In genomic region chr15:89379429-89379828, GRCm38 (mm10) we compare ENCODE assay signal across 8 mouse cellular contexts. TPM values are rescaled to one million over a fixed set of nuclear protein-coding genes. Genes with fewer than 3 reads are reported as not detected.
DNase-seq lines count a peak whose midpoint lies in the region; ATAC-seq and TF ChIP-seq lines count a peak whose summit lies in the region.

No protein-coding gene starts in this region.

- peak overlapping the region; percentile 71 for H3K4me2 ChIP-seq in embryonic facial prominence, embryonic 14.5 days (ENCODE audit: low read depth, low read length)
- H3K4me2 ChIP-seq in hindbrain, postnatal 0 days (ENCODE audit: low read depth, low read length) = peak overlapping the region; percentile 57

- no peaks in the 10 kb centered on the region for H3K9me3 ChIP-seq in E14TG2a.4 (ENCODE audit: low read length)
- no peaks in the 10 kb centered on the region for H3K9me3 ChIP-seq in embryonic facial prominence, embryonic 14.5 days (ENCODE audit: control insufficient read depth, low read length)
- no peaks in the 10 kb centered on the region for H3K9me3 ChIP-seq in hindbrain, postnatal 0 days (ENCODE audit: low read length)
- H3K9me3 ChIP-seq in midbrain, embryonic 10.5 days (replicated peaks) = no peaks in the 10 kb centered on the region

- peak; percentile 15 for DNase-seq in embryo, embryonic 10.5 days (ENCODE audit: low spot score)
- DNase-seq in embryo, embryonic 11 days = no peak
- DNase-seq in embryonic facial prominence, embryonic 14.5 days (ENCODE audit: low spot score) = no peak
- no peak for DNase-seq in hindbrain, postnatal 0 days (ENCODE audit: low spot score)
- no peak for DNase-seq in midbrain, embryonic 10.5 days (ENCODE audit: low spot score)
- no peak for DNase-seq in adrenal gland, postnatal 25 days
- DNase-seq in layer of hippocampus, adult 9-11 months = no peak

- no peak overlapping the region for H3K9ac ChIP-seq in embryonic facial prominence, embryonic 14.5 days (ENCODE audit: low read depth, low read length)
- no peak overlapping the region for H3K9ac ChIP-seq in hindbrain, postnatal 0 days (replicated peaks; ENCODE audit: low read length)

- peaks cover 44% of the 10 kb centered on the region for H3K4me1 ChIP-seq in E14TG2a.4 (replicated peaks; ENCODE audit: low read depth, low read length)
- peaks cover 13% of the 10 kb centered on the region; the same call in 1 of the 2 replicates for H3K4me1 ChIP-seq in embryonic facial prominence, embryonic 14.5 days (ENCODE audit: control insufficient read depth, insufficient read depth, low read length)
- 0 out of 2 replicates have a peak, but pooled peaks cover 9% of the 10 kb centered on the region for H3K4me1 ChIP-seq in hindbrain, postnatal 0 days (ENCODE audit: insufficient read depth, low read length)
- H3K4me1 ChIP-seq in midbrain, embryonic 10.5 days = peaks cover 30% of the 10 kb centered on the region

- 15% methylated on average over 10 of the region's 10 CpGs for WGBS in embryonic facial prominence, embryonic 14.5 days
- 15% methylated on average over 10 of the region's 10 CpGs for WGBS in hindbrain, postnatal 0 days
- WGBS in midbrain, embryonic 10.5 days = 17% methylated on average over 10 of the region's 10 CpGs

- no peak for ATAC-seq in embryonic facial prominence, embryonic 14.5 days (ENCODE audit: low read depth)
- ATAC-seq in hindbrain, postnatal 0 days = no peak

- peak overlapping the region; percentile 76 for H3K4me3 ChIP-seq in E14TG2a.4 (replicated peaks; ENCODE audit: low read length)
- H3K4me3 ChIP-seq in embryonic facial prominence, embryonic 14.5 days (ENCODE audit: low read depth, low read length) = peak overlapping the region; percentile 39
- peak overlapping the region; percentile 30 for H3K4me3 ChIP-seq in hindbrain, postnatal 0 days (ENCODE audit: low read length)
- H3K4me3 ChIP-seq in midbrain, embryonic 10.5 days = peak overlapping the region; percentile 56

- no peak for TF ChIP-seq CTCF in E14TG2a.4 (conservative IDR thresholded peaks at IDR 0.05; ENCODE audit: low read length)
- TF ChIP-seq CTCF in hindbrain, postnatal 0 days (IDR thresholded peaks at IDR 0.05; ENCODE audit: low read depth) = no peak

- no peak overlapping the region for H3K27ac ChIP-seq in embryonic facial prominence, embryonic 14.5 days (replicated peaks; ENCODE audit: low read depth, low read length)
- no peak overlapping the region for H3K27ac ChIP-seq in hindbrain, postnatal 0 days
- H3K27ac ChIP-seq in midbrain, embryonic 10.5 days (replicated peaks) = peak overlapping the region; percentile 10; the same call in 1 of the 2 replicates

- H3K27me3 ChIP-seq in E14TG2a.4 (ENCODE audit: insufficient read depth, low read length) = peaks cover 67% of the 10 kb centered on the region
- H3K27me3 ChIP-seq in embryonic facial prominence, embryonic 14.5 days (replicated peaks; ENCODE audit: control insufficient read depth, insufficient read depth, low read length) = peaks cover 59% of the 10 kb centered on the region
- H3K27me3 ChIP-seq in hindbrain, postnatal 0 days (ENCODE audit: insufficient read depth, low read length) = peaks cover 24% of the 10 kb centered on the region
- peaks cover 79% of the 10 kb centered on the region for H3K27me3 ChIP-seq in midbrain, embryonic 10.5 days (ENCODE audit: low read depth, poor library complexity, severe bottlenecking)

- no peaks in the 10 kb centered on the region for H3K36me3 ChIP-seq in E14TG2a.4 (ENCODE audit: insufficient read depth, low read length)
- H3K36me3 ChIP-seq in embryonic facial prominence, embryonic 14.5 days (ENCODE audit: control insufficient read depth, insufficient read depth, low read length) = no peaks in the 10 kb centered on the region
- H3K36me3 ChIP-seq in hindbrain, postnatal 0 days (ENCODE audit: insufficient read depth, low read length) = no peaks in the 10 kb centered on the region
- H3K36me3 ChIP-seq in midbrain, embryonic 10.5 days = no peaks in the 10 kb centered on the region

RNA-seq across cellular contexts. Expression of gene Odf3b, which starts 0.3 kb away (rescaled TPM):
- polyA plus RNA-seq in embryonic facial prominence, embryonic 14.5 days (2014; fragmentation: Nextera tagmentation; extraction: Ambion mirVana) = 1.3 and 1.7 TPM in 2 replicates
- total RNA-seq in hindbrain, postnatal 0 days (2014; rRNA removed) = 0.43 and 7.2 TPM in 2 replicates
- polyA plus RNA-seq in hindbrain, postnatal 0 days (2015; fragmentation: Nextera tagmentation; extraction: Ambion mirVana) = 5.4 and 7.0 TPM in 2 replicates
- polyA plus RNA-seq in midbrain, embryonic 10.5 days (2016; fragmentation: Nextera tagmentation; extraction: Ambion mirVana) = 0.11 and 0.99 TPM in 2 replicates
- 0.91 TPM in 1 of 2 replicates, not detected in the other for total RNA-seq in adrenal gland, postnatal 25 days (2021)

RNA-seq across cellular contexts. Expression of gene Tymp, which starts 2.6 kb away (rescaled TPM):
- 1.6 TPM in 2 replicates for polyA plus RNA-seq in embryonic facial prominence, embryonic 14.5 days (2014; fragmentation: Nextera tagmentation; extraction: Ambion mirVana)
- 7.8 and 8.9 TPM in 2 replicates for total RNA-seq in hindbrain, postnatal 0 days (2014; rRNA removed)
- polyA plus RNA-seq in hindbrain, postnatal 0 days (2015; fragmentation: Nextera tagmentation; extraction: Ambion mirVana) = 3.6 and 3.9 TPM in 2 replicates
- polyA plus RNA-seq in midbrain, embryonic 10.5 days (2016; fragmentation: Nextera tagmentation; extraction: Ambion mirVana) = 1.5 and 1.6 TPM in 2 replicates
- total RNA-seq in adrenal gland, postnatal 25 days (2021) = 0.67 and 0.76 TPM in 2 replicates

RNA-seq across cellular contexts. Expression of gene Klhdc7b, which starts 5.3 kb away (rescaled TPM):
- polyA plus RNA-seq in embryonic facial prominence, embryonic 14.5 days (2014; fragmentation: Nextera tagmentation; extraction: Ambion mirVana) = not detected in 2 replicates
- 0.26 and 0.40 TPM in 2 replicates for total RNA-seq in hindbrain, postnatal 0 days (2014; rRNA removed)
- polyA plus RNA-seq in hindbrain, postnatal 0 days (2015; fragmentation: Nextera tagmentation; extraction: Ambion mirVana) = 0.04 TPM in 1 of 2 replicates, not detected in the other
- polyA plus RNA-seq in midbrain, embryonic 10.5 days (2016; fragmentation: Nextera tagmentation; extraction: Ambion mirVana) = not detected in 2 replicates
- total RNA-seq in adrenal gland, postnatal 25 days (2021) = not detected in 2 replicates

RNA-seq across cellular contexts. Expression of gene Sco2, which starts 5.8 kb away (rescaled TPM):
- 6.0 and 6.3 TPM in 2 replicates for polyA plus RNA-seq in embryonic facial prominence, embryonic 14.5 days (2014; fragmentation: Nextera tagmentation; extraction: Ambion mirVana)
- total RNA-seq in hindbrain, postnatal 0 days (2014; rRNA removed) = 28.5 and 52.6 TPM in 2 replicates
- 22.9 and 24.3 TPM in 2 replicates for polyA plus RNA-seq in hindbrain, postnatal 0 days (2015; fragmentation: Nextera tagmentation; extraction: Ambion mirVana)
- 6.4 and 7.1 TPM in 2 replicates for polyA plus RNA-seq in midbrain, embryonic 10.5 days (2016; fragmentation: Nextera tagmentation; extraction: Ambion mirVana)
- 26.0 and 35.6 TPM in 2 replicates for total RNA-seq in adrenal gland, postnatal 25 days (2021)

RNA-seq across cellular contexts. Expression of gene Ncaph2, which starts 23.9 kb away (rescaled TPM):
- polyA plus RNA-seq in embryonic facial prominence, embryonic 14.5 days (2014; fragmentation: Nextera tagmentation; extraction: Ambion mirVana) = 139 and 162 TPM in 2 replicates
- 79.1 and 106 TPM in 2 replicates for total RNA-seq in hindbrain, postnatal 0 days (2014; rRNA removed)
- polyA plus RNA-seq in hindbrain, postnatal 0 days (2015; fragmentation: Nextera tagmentation; extraction: Ambion mirVana) = 97.1 and 99.1 TPM in 2 replicates
- polyA plus RNA-seq in midbrain, embryonic 10.5 days (2016; fragmentation: Nextera tagmentation; extraction: Ambion mirVana) = 191 and 197 TPM in 2 replicates
- 67.8 and 88.4 TPM in 2 replicates for total RNA-seq in adrenal gland, postnatal 25 days (2021)
